Mouse (Mus musculus) brain, embryonic 14.5 days (tissue): Measurements from ENCODE around the gene Zfp91.

Source experiments
- CTCF ChIP-seq: fragments of 200-500 bp; IDR thresholded peaks from 2 replicates; pipeline ENCODE4 v1.5.1; 2012; ENCODE audit warnings: inconsistent platforms, mild to moderate bottlenecking, moderate library complexity, borderline replicate concordance; ENCODE audit not compliant: insufficient read depth, insufficient read length; ENCODE audit errors: extremely low read depth
- POLR2A ChIP-seq: fragments of 200-500 bp; IDR thresholded peaks from 2 replicates; pipeline ENCODE4 v1.6.1; 2012; ENCODE audit warnings: mild to moderate bottlenecking, inconsistent platforms, borderline replicate concordance; ENCODE audit not compliant: poor library complexity, insufficient read depth, insufficient read length, severe bottlenecking; ENCODE audit errors: extremely low read depth

GRCm38 (mm10) chr19:12719189-12719588 is 76.7 kb downstream of the Zfp91 start:
- TF ChIP-seq CTCF (no peak), POLR2A (no peak)
